Mouse (Mus musculus) adrenal gland, adult 18-20 months (tissue): ENCODE measurements around the gene Pop7. TPM values are rescaled to one million over a fixed set of nuclear protein-coding genes. Genes with fewer than 3 reads are reported as not detected.

ENCODE experiments used
- DNase-seq, 2 experiments: peaks; one replicate each; pipeline ENCODE4 v3.0.0; 2021 to 2022; ENCODE audit warnings: low spot score in 2 of 2
- long read RNA-seq, 2 experiments: library from polyadenylated mRNA; stranded (forward); transcript quantifications; one replicate each; pipeline ENCODE4 v2.0.0; 2021
- total RNA-seq, 2 experiments: library from RNA; stranded (reverse); gene quantifications; 1 replicate in 1 of 2; 2 replicates in 1 of 2; pipeline ENCODE4 v1.2.3; 2021

The Pop7 gene
- total RNA-seq, result 10 to 100 TPM; 23.5 to 24.7 TPM
- long read RNA-seq, experiment 1, transcript Pop7-201 (2 exons, 881 nt), result major isoform, 6 of 10 reads
- long read RNA-seq, experiment 1, partial matches to known transcripts, result 0 of 10 reads
- long read RNA-seq, experiment 1, other reads (novel, unspliced or antisense), result 0 of 10 reads
- long read RNA-seq, experiment 2, transcript Pop7-202 (1 exons, 988 nt), result minor isoform, 7 of 30 reads
- long read RNA-seq, experiment 2, transcript Pop7-201 (2 exons, 881 nt), result major isoform, 22 of 30 reads
- long read RNA-seq, experiment 2, partial matches to known transcripts, result 0 of 30 reads
- long read RNA-seq, experiment 2, other reads (novel, unspliced or antisense), result 1 of 30 reads

DNA sequence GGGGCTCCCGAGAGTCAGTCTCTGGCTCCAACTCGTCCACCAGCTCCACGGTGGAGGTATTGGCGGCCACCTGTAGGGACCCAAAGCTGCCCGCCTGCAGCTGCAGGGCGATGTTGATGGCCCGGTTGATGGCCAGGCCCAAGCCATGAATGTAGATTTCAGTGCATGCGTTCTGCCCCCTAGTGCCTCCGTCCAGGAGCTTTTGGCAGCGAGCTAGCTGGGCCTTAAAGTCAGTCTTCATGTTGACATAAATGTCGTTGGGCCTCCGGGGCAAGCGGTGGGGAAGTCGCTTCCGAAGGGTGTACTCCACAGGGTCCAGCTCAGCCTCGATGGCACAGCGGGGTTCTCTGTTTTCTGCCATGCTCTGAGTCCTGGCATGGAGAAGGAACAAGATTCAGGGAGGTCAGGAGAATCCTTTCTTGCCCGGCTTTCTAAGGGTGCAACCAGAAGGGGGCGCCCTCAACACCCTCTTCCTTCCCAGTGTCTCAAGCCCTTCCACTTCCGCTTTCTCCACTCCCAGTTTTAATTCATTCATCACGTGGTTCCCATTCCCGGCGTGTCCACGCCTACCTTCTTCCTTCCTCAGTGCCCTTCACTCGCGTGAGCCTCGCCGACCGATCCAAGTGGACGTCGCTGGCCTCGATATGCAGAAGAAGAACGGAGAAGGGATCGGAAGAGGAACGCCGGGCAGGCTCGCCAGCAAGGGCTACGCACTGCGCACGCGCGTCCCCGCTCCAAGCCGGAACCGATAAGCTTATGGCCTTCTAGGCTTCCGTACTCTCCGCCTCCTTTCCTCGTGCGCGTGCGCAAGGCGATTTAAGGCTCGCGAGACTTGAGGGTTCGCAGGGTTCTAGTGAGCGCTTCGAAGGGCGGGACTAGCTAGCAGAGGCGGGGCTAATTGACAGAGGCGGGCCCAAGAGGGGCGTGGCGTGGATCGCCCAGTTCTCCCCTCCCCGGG lies at the start of gene Pop7:
TSS of gene Pop7 (minus strand) at position 810 of the 958 bp plus-strand sequence.
- DNase-seq, result peak; percentile 100

DNA sequence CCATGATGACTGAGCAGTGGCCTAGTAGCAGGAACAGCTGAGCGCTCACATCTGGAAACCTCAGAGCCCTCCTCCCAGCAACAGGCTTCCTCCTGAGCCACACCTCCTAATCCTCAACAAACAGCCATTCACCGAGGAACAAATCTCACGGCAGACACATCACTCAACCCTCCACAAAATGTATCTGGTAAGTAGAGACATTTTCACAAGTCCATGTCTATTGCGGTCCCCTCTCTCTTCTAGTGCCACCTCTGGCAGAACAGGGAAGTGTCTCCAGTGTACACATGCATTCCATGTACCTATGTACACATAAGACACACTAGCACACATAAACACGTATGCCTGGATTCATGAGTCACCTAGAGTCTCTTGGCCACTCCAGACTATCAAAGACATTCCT lies 48.8 kb upstream of the Pop7 start:
- DNase-seq, result no peak

- no peak for DNase-seq
Observed at GRCm38 (mm10) chr5:137549840-137550239, 47.5 kb upstream of the Pop7 start.

- DNase-seq, result no peak
Observed at GRCm38 (mm10) chr5:137545596-137545995, 43.3 kb upstream of the Pop7 start.

GRCm38 (mm10) chr5:137544926-137545325 lies 42.6 kb upstream of the Pop7 start:
- no peak for DNase-seq

- DNase-seq, result no peak
Observed at GRCm38 (mm10) chr5:137541768-137542540, 39.6 kb upstream of the Pop7 start.

GRCm38 (mm10) chr5:137540991-137541390 lies 38.7 kb upstream of the Pop7 start:
- DNase-seq, result no peak

DNA sequence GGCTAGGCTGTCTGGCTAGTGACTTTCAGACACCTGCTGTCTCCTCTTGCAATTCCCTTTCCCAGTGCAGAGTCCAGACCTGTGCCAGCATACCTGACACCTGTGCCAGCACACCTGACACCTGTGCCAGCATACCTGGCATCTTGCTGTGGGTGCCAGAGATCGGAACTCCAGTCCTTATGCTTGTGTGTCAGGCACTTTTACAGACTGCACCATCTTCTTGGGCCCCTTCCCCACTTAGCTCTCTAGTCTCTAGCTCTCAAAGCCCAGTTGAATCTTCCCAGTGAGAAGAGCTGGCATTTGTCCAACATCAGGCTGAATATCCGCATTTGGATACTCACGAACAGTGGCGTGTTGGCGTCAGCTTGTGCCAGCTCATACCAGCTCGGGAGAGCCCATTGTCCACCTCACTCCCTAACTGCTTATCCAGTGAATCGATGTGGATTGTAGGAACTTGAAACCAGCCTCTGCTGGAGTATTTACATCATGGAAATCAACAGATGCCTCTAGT lies 37.0 kb upstream of the Pop7 start:
- DNase-seq, result no peak

DNA sequence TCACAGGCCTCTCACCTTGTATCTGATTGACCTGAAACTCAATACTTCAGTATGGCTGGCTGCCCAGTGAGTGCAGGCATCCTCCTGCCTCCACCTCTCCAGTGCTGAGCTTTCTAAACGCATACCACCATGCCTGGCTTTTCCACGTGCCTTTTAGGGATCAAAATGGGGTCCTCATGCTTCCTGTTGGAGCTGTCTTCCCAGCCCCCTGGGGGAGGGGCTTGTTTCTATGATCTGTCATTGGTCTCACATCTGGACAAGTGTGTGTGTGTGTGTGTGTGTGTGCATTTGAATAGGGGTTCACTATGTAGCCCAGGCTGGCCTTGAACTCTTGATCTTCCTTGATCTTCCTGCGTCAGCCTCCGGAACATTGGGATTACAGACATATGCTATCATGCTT lies 35.1 kb upstream of the Pop7 start:
- DNase-seq, result no peak

- DNase-seq, result peak in 1 of 2 experiments; percentile 6
Observed at GRCm38 (mm10) chr5:137535318-137535717, 33.0 kb upstream of the Pop7 start.

DNA sequence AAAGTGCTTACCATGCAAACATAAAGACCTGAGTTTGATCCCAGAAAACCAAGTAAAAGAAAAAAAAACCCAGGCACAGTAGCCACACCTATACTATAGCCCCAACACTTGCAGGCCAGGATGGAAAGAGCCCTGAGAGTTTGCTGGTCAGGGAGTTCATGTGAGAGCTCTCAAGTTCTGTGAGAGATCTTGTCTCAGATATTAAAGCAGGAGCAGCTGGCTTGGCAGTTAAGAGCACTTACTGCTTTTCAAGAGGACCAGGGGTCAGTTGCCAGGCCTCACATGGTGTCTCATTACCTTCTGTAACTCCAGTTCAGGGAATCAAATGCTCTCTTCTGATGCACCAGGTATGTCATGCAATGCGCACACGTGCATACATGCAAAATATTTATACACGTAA lies 32.4 kb upstream of the Pop7 start:
- DNase-seq, result peak in 1 of 2 experiments; percentile 16

DNA sequence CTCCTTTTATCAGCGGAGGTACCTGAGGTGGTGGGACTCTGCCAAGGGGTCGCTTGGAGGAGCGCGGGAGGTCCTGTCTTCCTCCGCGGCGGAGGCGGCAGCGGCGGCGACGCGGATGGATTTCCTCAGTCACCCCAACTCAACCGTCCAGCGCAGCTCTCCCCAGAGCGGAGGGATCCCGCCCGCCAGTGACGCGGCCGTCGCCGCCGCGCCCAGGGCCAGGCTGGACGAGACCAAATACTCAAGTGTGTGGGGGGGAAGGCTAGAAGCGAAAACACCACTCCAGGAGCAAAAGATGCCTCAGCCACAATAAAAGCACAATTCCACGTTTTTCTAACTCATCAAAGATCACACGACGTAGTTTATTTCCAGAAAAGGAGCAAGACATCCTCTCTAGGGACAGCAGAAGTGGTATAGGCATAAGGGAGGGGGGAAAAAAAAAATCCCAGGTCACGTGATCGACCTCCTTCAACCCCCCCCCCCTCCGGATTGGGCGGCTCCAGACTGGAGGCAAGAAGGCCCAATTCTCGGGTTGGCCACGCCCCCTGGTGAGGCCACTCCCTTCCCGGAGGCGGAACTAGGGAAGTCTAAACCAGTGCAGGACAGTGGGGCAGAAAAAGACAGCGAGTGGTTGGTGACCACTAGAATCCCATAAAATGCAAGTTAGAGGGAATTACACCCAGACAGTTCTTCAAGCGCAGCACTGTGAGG lies 31.0 kb upstream of the Pop7 start, which contains the start of the genes Epo and Gnb2:
TSS of gene Epo (minus strand) at position 126 of the 711 bp plus-strand sequence.
TSS of gene Gnb2 (minus strand) at position 394 of the 711 bp plus-strand sequence.
- peak; percentile 93 to 95 for DNase-seq

GRCm38 (mm10) chr5:137532808-137533116 lies 30.4 kb upstream of the Pop7 start:
- DNase-seq, result no peak

GRCm38 (mm10) chr5:137532131-137532807 lies 30.0 kb upstream of the Pop7 start:
- no peak for DNase-seq

- DNase-seq, result peak; percentile 62 to 66
Observed at GRCm38 (mm10) chr5:137531414-137532130, 29.3 kb upstream of the Pop7 start.

- DNase-seq, result peak; percentile 47 to 67
Observed at GRCm38 (mm10) chr5:137530588-137531413, 28.5 kb upstream of the Pop7 start.

DNA sequence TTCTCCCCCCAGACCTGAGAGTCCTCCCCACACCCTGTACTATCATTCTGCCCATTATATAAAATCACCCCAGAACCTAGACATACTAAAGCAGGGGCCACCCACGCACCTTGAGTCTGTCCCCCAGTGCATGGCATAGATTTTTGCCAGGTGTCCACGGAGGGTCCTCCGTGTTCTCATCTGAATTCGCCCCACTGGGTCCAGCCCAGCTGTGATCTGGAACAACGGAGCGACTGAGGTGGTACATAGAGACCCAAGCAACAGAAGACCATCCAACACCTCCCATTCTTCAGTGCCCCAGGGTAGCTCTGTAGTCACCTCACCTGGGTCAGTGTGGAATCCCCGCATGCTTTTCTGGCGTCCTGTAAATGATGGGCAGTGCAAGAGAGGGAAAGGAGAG lies 27.8 kb upstream of the Pop7 start:
- DNase-seq, result no peak
